Mouse (Mus musculus): ENCODE results near the gene Gnat2. TPM values are rescaled to one million over a fixed set of nuclear protein-coding genes. Genes with fewer than 3 reads are reported as not detected.

Gene Gnat2
- polyA plus RNA-seq, 1 experiment: 0.90 TPM

GRCm38 (mm10) chr3:108050493-108050892, 42.1 kb upstream of the Gnat2 start:
- no peaks in the 10 kb centered on the region for H3K79me2 ChIP-seq (ENCODE audit: control insufficient read depth, insufficient read depth)
- no peak overlapping the region for H3ac ChIP-seq (ENCODE audit: control insufficient read depth, insufficient read length)
- TF ChIP-seq POLR2AphosphoS2 (IDR thresholded peaks at IDR 0.05; ENCODE audit: insufficient read length, low read depth): no peak
- no peak for TF ChIP-seq E2F4 (IDR thresholded peaks at IDR 0.05; ENCODE audit: insufficient read depth)
- no peak overlapping the region for H3K4me2 ChIP-seq (ENCODE audit: low read depth)
- H3K36me3 ChIP-seq (ENCODE audit: control insufficient read depth, insufficient read depth): no peaks in the 10 kb centered on the region
- H3K27me3 ChIP-seq (ENCODE audit: control insufficient read depth, insufficient read depth, insufficient read length): no peaks in the 10 kb centered on the region
- no peak overlapping the region for H3K4me3 ChIP-seq

GRCm38 (mm10) chr3:108061420-108061819, 31.2 kb upstream of the Gnat2 start:
- H3K27me3 ChIP-seq (ENCODE audit: control insufficient read depth, insufficient read depth, insufficient read length): peaks cover 4% of the 10 kb centered on the region
- H3K4me2 ChIP-seq (ENCODE audit: low read depth): peak overlapping the region; percentile 41
- H3K79me2 ChIP-seq (ENCODE audit: control insufficient read depth, insufficient read depth): no peaks in the 10 kb centered on the region
- H3ac ChIP-seq (ENCODE audit: control insufficient read depth, insufficient read length): no peak overlapping the region
- H3K36me3 ChIP-seq (ENCODE audit: control insufficient read depth, insufficient read depth): no peaks in the 10 kb centered on the region
- TF ChIP-seq REST (IDR thresholded peaks at IDR 0.05; ENCODE audit: insufficient read depth, insufficient read length) (no peak), SRF (IDR thresholded peaks at IDR 0.05; ENCODE audit: control insufficient read depth, insufficient read length, low read depth) (no peak), USF1 (IDR thresholded peaks at IDR 0.05; ENCODE audit: low read depth) (no peak), MAX (IDR thresholded peaks at IDR 0.05; ENCODE audit: low read depth) (no peak), MYOD1 (IDR thresholded peaks at IDR 0.05; ENCODE audit: control insufficient read depth in 1 of 3, insufficient read length in 2 of 3, low read depth in 2 of 3) (no peak), TCF12 (IDR thresholded peaks at IDR 0.05; ENCODE audit: insufficient read depth, poor library complexity, severe bottlenecking) (no peak), TCF3 (IDR thresholded peaks at IDR 0.05; ENCODE audit: insufficient read length, low read depth) (no peak), MYOG (IDR thresholded peaks at IDR 0.05; ENCODE audit: control insufficient read depth in 1 of 3, insufficient read depth in 1 of 3, insufficient read length in 2 of 3, low read depth in 2 of 3) (no peak), POLR2AphosphoS2 (IDR thresholded peaks at IDR 0.05; ENCODE audit: insufficient read length, low read depth) (no peak), CEBPB (IDR thresholded peaks at IDR 0.05; ENCODE audit: insufficient read depth, poor library complexity, severe bottlenecking) (no peak), E2F4 (IDR thresholded peaks at IDR 0.05; ENCODE audit: insufficient read depth) (no peak), POLR2A (IDR thresholded peaks at IDR 0.05; ENCODE audit: insufficient read length, low read depth) (no peak)
- H3K4me3 ChIP-seq: no peak overlapping the region

- H3K27me3 ChIP-seq (ENCODE audit: control insufficient read depth, insufficient read depth, insufficient read length): no peaks in the 10 kb centered on the region
- no peaks in the 10 kb centered on the region for H3K36me3 ChIP-seq (ENCODE audit: control insufficient read depth, insufficient read depth)
- H3ac ChIP-seq (ENCODE audit: control insufficient read depth, insufficient read length): no peak overlapping the region
- no peak overlapping the region for H3K4me3 ChIP-seq
- H3K79me2 ChIP-seq (ENCODE audit: control insufficient read depth, insufficient read depth): no peaks in the 10 kb centered on the region
- no peak for TF ChIP-seq MYOD1 (IDR thresholded peaks at IDR 0.05; ENCODE audit: control insufficient read depth in 1 of 3, insufficient read length in 2 of 3, low read depth in 2 of 3)
- TF ChIP-seq SRF (IDR thresholded peaks at IDR 0.05; ENCODE audit: control insufficient read depth, insufficient read length, low read depth): no peak
- no peak for TF ChIP-seq TCF3 (IDR thresholded peaks at IDR 0.05; ENCODE audit: insufficient read length, low read depth)
- TF ChIP-seq CEBPB (IDR thresholded peaks at IDR 0.05; ENCODE audit: insufficient read depth, poor library complexity, severe bottlenecking): no peak
- no peak for TF ChIP-seq MAX (IDR thresholded peaks at IDR 0.05; ENCODE audit: low read depth)
- no peak for TF ChIP-seq USF1 (IDR thresholded peaks at IDR 0.05; ENCODE audit: low read depth)
- no peak for TF ChIP-seq POLR2AphosphoS2 (IDR thresholded peaks at IDR 0.05; ENCODE audit: insufficient read length, low read depth)
- no peak for TF ChIP-seq POLR2A (IDR thresholded peaks at IDR 0.05; ENCODE audit: insufficient read length, low read depth)
- TF ChIP-seq MYOG (IDR thresholded peaks at IDR 0.05; ENCODE audit: control insufficient read depth in 1 of 3, insufficient read depth in 1 of 3, insufficient read length in 2 of 3, low read depth in 2 of 3): no peak
- no peak for TF ChIP-seq REST (IDR thresholded peaks at IDR 0.05; ENCODE audit: insufficient read depth, insufficient read length)
- TF ChIP-seq E2F4 (IDR thresholded peaks at IDR 0.05; ENCODE audit: insufficient read depth): no peak
- TF ChIP-seq TCF12 (IDR thresholded peaks at IDR 0.05; ENCODE audit: insufficient read depth, poor library complexity, severe bottlenecking): no peak
- no peak overlapping the region for H3K4me2 ChIP-seq (ENCODE audit: low read depth)
Measured at GRCm38 (mm10) chr3:108062648-108063047, 29.9 kb upstream of the Gnat2 start.

DNA sequence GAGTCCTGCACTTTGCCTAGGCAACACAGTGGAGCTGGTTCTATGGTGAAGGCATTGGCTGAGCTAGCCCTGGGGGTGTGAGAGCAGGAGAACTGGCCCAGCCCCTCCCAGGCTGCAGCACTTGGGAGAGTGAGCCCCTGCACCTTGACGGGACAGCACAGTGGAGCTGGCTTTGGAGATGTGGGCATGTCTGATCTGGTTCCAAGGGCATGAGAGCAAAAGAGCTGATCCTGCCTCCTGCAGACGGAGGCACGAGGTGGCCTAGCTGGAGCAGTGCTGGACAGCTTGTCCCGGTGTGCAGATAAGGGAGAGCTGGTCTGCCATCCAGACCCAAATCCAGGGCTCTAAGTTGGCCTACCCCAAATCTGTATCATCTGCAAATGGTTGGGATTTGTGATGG, 27.9 kb upstream of the Gnat2 start:
- TF ChIP-seq SRF (IDR thresholded peaks at IDR 0.05; ENCODE audit: control insufficient read depth, insufficient read length, low read depth): no peak
- H3K4me2 ChIP-seq (ENCODE audit: low read depth): no peak overlapping the region
- H3ac ChIP-seq (ENCODE audit: control insufficient read depth, insufficient read length): no peak overlapping the region
- no peak overlapping the region for H3K4me3 ChIP-seq
- H3K36me3 ChIP-seq (ENCODE audit: control insufficient read depth, insufficient read depth): no peaks in the 10 kb centered on the region
- H3K79me2 ChIP-seq (ENCODE audit: control insufficient read depth, insufficient read depth): no peaks in the 10 kb centered on the region
- H3K27me3 ChIP-seq (ENCODE audit: control insufficient read depth, insufficient read depth, insufficient read length): no peaks in the 10 kb centered on the region

GRCm38 (mm10) chr3:108065551-108065950, 27.0 kb upstream of the Gnat2 start:
- H3K36me3 ChIP-seq (ENCODE audit: control insufficient read depth, insufficient read depth): no peaks in the 10 kb centered on the region
- H3K4me2 ChIP-seq (ENCODE audit: low read depth): no peak overlapping the region
- H3ac ChIP-seq (ENCODE audit: control insufficient read depth, insufficient read length): no peak overlapping the region
- no peak for TF ChIP-seq POLR2AphosphoS2 (IDR thresholded peaks at IDR 0.05; ENCODE audit: insufficient read length, low read depth)
- no peak for TF ChIP-seq MAX (IDR thresholded peaks at IDR 0.05; ENCODE audit: low read depth)
- TF ChIP-seq USF1 (IDR thresholded peaks at IDR 0.05; ENCODE audit: low read depth): no peak
- TF ChIP-seq POLR2A (IDR thresholded peaks at IDR 0.05; ENCODE audit: insufficient read length, low read depth): no peak
- TF ChIP-seq E2F4 (IDR thresholded peaks at IDR 0.05; ENCODE audit: insufficient read depth): no peak
- TF ChIP-seq MYOD1 (IDR thresholded peaks at IDR 0.05; ENCODE audit: control insufficient read depth in 1 of 3, insufficient read length in 2 of 3, low read depth in 2 of 3): no peak
- TF ChIP-seq SRF (IDR thresholded peaks at IDR 0.05; ENCODE audit: control insufficient read depth, insufficient read length, low read depth): no peak
- TF ChIP-seq CEBPB (IDR thresholded peaks at IDR 0.05; ENCODE audit: insufficient read depth, poor library complexity, severe bottlenecking): no peak
- no peak for TF ChIP-seq MYOG (IDR thresholded peaks at IDR 0.05; ENCODE audit: control insufficient read depth in 1 of 3, insufficient read depth in 1 of 3, insufficient read length in 2 of 3, low read depth in 2 of 3)
- no peak for TF ChIP-seq TCF3 (IDR thresholded peaks at IDR 0.05; ENCODE audit: insufficient read length, low read depth)
- TF ChIP-seq REST (IDR thresholded peaks at IDR 0.05; ENCODE audit: insufficient read depth, insufficient read length): no peak
- no peak for TF ChIP-seq TCF12 (IDR thresholded peaks at IDR 0.05; ENCODE audit: insufficient read depth, poor library complexity, severe bottlenecking)
- no peak overlapping the region for H3K4me3 ChIP-seq
- no peaks in the 10 kb centered on the region for H3K27me3 ChIP-seq (ENCODE audit: control insufficient read depth, insufficient read depth, insufficient read length)
- H3K79me2 ChIP-seq (ENCODE audit: control insufficient read depth, insufficient read depth): no peaks in the 10 kb centered on the region

All from myocyte (in vitro differentiated cells).